Mouse (Mus musculus): Measurements from ENCODE around the gene Zfp235.

GRCm38 (mm10) chr7:24086871-24087270 is 47.1 kb upstream of the Zfp235 start:
- TF ChIP-seq CTCF (IDR thresholded peaks at IDR 0.05; ENCODE audit: low read depth), result no peak
- no peak for TF ChIP-seq EP300 (IDR thresholded peaks at IDR 0.05; ENCODE audit: low read depth)
